Mouse (Mus musculus): ENCODE measurements around the gene Gm21119.
"Not testable (repeated sequence)": the region's sequence is repeated elsewhere in the genome, so short reads cannot be mapped to it uniquely, and the experiment has no call there.

Gene Gm21119

GRCm38 (mm10) chr8:20614619-20615018 lies at the start of gene Gm21119:
Gm21119 (plus strand) TSS chr8:20614919.
- in situ Hi-C loops (cut with MboI; ENCODE audit: low sequenced_read_pairs) = not testable (repeated sequence)

- in situ Hi-C loops (cut with MboI; ENCODE audit: low sequenced_read_pairs) = not testable (repeated sequence)
Observed at GRCm38 (mm10) chr8:20566753-20567152, 48.0 kb upstream of the Gm21119 start.

DNA sequence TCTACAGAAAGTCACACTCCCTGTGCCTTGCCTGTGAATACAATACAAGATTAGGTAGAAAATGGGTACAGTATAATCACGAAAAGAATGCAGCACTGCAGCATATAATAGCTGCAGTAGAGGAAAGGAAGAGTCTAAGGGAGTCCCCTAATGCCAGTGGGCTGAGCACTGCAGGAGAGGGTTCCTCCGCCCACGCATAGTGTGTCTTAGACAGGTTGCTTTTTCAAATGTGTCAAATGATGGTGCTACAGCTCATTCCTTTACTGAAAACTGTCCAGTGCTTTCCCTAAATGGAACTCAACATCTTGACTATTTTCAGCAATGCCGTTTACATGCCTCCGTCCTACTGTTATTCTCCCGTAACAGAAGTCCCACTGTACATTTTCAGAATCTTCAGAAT lies 33.6 kb upstream of the Gm21119 start:
- in situ Hi-C loops (cut with MboI; ENCODE audit: low sequenced_read_pairs) = not testable (repeated sequence)

DNA sequence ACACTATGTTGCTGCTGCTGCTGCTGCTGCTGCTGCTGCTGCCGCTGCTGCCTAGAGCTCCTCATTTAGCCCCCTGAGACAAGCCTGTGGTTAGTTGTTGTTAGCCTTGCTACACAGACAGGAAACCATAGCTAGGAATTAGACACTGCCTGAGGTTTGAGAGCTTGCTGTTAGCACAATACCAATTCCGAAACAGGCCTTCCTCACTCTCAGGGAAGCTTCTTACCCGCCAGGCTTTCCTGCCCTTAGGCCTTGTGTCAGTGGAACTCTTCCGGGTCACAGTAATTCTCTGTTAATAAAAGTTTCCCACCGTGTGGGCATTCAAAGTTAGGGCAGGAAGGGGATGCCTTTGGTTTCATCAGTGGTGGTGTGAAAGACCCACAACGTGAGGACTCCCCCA lies 31.9 kb upstream of the Gm21119 start:
- in situ Hi-C loops (cut with MboI; ENCODE audit: low sequenced_read_pairs) = not testable (repeated sequence)

- in situ Hi-C loops (cut with MboI; ENCODE audit: low sequenced_read_pairs) = not testable (repeated sequence)
Observed at GRCm38 (mm10) chr8:20588268-20589177, 26.2 kb upstream of the Gm21119 start.

- in situ Hi-C loops (cut with MboI; ENCODE audit: low sequenced_read_pairs) = not testable (repeated sequence)
Observed at GRCm38 (mm10) chr8:20589178-20589539, 25.6 kb upstream of the Gm21119 start.

DNA sequence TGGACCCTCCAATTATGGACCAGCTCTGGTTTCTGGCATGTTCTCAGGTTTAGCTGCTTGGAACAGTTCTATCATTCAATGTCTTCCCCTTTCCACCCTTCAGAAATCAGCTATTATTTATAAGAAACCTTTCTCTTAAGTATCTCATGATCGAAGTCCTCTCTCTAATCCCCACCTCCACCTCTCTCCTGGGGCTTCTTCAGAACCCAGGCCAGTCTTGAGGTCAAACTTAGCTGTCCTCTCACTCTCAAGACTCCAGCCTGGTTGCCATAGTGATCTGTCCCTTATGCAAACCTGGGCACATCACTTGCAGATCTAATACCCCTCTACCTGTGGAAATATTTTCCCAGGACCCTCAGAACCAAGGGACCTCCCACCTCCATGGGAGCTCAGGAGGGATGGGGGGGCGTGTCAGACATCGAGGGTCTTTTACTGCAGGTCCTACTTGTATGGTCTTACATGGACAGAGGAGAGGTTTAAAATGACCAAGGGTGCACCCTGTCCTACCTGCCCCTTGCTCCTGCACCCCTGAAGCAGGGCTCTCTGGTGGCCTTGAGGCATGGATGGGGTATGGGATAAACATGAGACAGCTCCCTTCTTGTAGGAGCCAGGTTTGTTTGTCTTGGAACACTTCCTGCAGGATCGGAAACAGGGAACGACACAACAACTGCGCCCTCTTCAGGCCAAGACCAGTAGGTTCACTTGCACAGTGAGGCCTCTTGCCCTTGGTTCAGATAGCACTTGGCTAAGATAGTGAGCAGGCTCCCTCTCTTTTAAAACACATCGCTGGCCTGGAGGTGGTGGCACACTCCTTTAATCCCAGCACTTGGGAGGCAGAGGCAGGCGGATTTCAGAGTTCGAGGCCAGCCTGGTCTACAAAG lies 24.4 kb upstream of the Gm21119 start:
- in situ Hi-C loops (cut with MboI; ENCODE audit: low sequenced_read_pairs) = not testable (repeated sequence)

GRCm38 (mm10) chr8:20591002-20591401 lies 23.7 kb upstream of the Gm21119 start:
- in situ Hi-C loops (cut with MboI; ENCODE audit: low sequenced_read_pairs) = not testable (repeated sequence)

DNA sequence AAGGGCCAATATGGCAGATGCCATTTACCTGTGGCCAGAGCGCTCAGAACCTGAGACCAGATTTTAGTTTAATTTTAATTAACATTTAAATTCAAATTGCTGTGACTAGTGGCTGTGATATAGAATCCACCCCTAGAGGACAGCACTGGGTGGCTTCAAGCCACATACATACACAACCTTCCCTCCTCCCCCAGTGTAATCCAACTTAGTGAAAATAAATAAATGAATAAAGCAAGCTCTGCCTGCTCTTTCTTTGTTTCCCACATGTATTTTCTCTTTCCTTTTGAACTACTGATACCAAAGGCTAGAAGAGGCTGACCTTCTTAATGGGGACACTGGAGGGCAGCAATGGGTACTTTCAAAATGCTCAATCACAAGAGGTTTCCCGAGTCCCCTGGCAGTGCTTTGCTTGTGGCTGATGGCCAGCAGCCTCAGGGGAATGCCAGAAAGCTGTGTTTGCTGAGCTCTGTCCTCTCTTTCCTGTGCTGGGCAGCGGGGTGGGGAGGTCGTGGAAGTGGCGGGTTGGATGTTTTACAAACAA lies 21.9 kb upstream of the Gm21119 start:
- in situ Hi-C loops (cut with MboI; ENCODE audit: low sequenced_read_pairs) = not testable (repeated sequence)

DNA sequence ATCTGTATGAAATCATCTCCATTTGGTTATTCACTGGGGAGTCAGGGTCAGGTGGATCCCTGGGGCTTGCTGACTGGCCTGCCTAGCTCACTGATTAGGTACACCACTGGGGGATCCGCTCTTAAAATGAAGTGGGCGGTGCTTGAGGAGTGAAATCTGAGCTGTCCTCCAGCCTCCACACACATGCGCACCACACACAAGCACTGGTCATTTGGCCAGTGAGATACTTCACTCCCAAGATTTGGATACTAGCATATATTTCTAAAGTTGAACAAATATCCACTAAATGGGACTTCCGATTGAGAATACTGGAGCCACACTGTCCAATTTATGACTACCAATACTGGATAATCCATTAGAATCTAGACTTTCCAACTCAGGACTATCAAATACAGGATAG lies 20.9 kb upstream of the Gm21119 start:
- in situ Hi-C loops (cut with MboI; ENCODE audit: low sequenced_read_pairs) = not testable (repeated sequence)

- in situ Hi-C loops (cut with MboI; ENCODE audit: low sequenced_read_pairs) = not testable (repeated sequence)
Observed at GRCm38 (mm10) chr8:20596081-20596841, 18.5 kb upstream of the Gm21119 start.

DNA sequence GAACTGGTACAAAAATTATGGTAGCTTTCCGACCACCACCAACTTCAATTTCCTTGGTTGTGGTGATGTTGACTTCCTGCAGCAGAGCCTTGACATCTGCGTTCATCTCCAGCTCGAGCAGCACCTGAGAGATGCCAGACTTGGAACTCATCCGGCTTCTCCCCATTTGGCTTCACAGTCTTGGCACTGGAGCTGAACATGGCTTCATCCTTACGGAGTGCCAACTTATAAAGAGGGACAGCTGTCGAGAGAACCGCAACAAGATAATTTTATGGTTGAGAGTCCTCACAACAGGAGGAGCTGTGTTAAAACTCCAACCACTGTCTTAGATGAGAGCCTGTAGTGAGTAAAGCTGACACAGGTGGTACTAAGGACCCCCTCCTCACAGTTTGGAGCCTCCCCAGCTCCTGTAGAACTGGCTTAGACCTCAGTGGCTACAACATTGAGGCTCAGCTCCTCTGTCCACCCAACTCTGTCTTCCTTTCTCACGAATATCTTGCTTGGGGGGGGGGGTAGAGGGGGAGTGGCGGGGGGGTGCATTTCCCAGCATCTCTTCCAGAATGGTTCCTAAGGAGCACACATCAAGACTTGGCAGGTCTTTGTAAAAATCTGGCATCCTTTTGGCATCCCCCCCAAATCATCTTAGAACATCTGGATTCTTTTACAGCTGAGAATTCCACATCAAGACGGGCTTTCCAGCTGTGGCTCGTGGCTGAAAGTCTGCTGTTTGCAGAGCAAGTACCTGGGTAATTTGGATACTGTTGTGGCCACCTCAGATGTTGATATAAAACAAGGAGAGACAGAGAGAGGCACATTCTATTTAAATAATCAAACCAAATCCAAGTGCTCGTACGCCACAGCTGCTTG lies 17.6 kb upstream of the Gm21119 start:
- in situ Hi-C loops (cut with MboI; ENCODE audit: low sequenced_read_pairs) = not testable (repeated sequence)

DNA sequence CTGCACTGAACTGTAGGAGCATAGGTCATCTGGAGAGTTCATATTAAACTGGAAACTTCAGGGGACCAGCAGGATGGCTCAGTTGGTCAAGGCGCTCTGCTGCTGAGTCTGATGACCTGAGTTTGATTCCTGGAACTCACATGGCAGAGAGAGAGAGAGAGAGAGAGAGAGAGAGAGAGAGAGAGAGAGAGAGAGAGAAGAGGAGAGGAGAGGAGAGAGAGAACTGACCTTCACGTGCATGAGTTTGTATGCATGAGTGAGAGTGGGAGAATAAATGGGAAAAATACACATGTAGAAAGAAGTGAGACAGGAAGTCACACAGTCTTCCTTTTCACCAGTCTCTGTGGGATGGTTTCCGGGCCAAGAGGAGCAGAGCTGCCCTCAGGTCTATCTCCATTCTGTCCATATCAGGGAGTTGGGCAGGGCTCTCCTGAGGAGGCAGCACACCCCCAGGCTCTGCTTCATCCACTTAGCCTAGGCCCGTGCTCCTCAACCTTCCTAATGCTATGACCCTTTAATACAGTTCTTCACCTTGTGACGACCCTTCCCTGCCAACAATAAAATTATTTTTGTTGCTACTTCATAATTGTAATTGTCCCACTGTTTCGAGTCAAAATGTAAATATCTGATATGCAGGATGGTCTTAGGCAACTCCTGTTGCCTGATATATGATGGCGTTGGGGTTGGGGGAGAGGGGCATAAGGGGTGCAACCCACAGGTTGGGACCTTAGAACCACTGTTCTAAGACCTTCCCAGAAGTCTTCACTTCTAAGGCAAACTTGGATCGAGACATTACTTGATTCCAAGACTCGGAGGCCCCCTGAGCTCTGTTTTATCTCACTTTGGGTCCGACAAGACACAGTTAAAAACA lies 16.2 kb upstream of the Gm21119 start:
- in situ Hi-C loops (cut with MboI; ENCODE audit: low sequenced_read_pairs) = not testable (repeated sequence)

GRCm38 (mm10) chr8:20599350-20599749 lies 15.4 kb upstream of the Gm21119 start:
- in situ Hi-C loops (cut with MboI; ENCODE audit: low sequenced_read_pairs) = not testable (repeated sequence)

GRCm38 (mm10) chr8:20610856-20611255 lies 3.9 kb upstream of the Gm21119 start:
- in situ Hi-C loops (cut with MboI; ENCODE audit: low sequenced_read_pairs) = not testable (repeated sequence)

GRCm38 (mm10) chr8:20612721-20613120 lies 2.0 kb upstream of the Gm21119 start:
- in situ Hi-C loops (cut with MboI; ENCODE audit: low sequenced_read_pairs) = not testable (repeated sequence)

DNA sequence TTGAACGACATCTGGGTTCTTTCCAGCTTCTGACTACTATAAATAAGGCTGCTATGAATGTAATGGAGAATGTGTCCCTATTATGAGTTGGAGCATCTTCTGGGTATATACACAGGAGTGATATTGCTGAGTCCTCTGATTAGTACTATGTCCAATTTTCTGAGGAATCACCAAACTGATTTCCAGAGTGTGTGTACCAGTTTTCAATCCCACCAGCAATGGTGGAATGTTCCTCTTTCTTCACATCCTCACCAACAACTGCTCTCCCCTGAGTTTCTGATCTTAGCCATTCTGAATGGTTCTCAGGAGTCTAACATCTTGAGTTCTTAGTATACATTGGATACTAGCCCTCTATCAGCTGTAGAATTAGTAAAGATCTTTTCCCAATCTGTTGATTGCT lies 16.0 kb downstream of the Gm21119 start:
- in situ Hi-C loops (cut with MboI; ENCODE audit: low sequenced_read_pairs) = not testable (repeated sequence)

DNA sequence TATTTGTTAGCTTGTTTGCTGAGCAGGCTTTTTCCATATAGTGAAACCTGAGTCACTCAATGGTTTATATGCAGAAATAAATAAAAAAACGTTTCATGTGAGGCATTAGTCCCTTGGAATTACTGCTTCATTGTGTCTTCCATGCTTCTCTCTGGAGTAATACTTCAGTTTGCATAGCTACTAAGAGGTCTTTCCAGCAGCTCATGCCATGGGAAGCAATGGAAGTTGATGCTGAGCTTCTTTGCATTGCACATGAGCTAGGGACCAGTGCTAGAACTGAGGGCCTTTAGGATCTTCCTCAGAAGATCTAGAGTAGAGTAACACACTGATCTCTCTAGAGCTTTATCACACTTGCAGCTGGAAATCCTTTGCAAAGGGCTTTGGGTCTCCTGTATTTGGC lies 23.2 kb downstream of the Gm21119 start:
- in situ Hi-C loops (cut with MboI; ENCODE audit: low sequenced_read_pairs) = not testable (repeated sequence)

DNA sequence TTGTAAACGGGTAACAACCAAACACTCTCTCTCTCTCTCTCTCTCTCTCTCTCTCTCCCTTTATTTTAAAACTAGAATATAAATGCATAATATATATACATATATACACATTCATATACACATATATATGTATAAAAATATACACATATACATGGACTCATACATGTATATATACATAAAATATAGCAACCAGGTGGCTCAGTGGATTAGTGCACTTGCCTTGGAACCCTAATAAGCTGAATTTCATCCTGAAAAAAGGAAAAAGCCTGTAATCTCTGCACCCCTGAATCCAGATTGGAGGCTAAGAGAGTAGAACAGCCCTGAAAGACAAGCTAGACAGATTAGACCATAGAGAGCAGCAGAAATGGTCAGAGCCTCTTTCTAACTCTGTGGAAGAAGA lies 28.8 kb downstream of the Gm21119 start:
- in situ Hi-C loops (cut with MboI; ENCODE audit: low sequenced_read_pairs) = not testable (repeated sequence)

All from CH12F3 (cell line).